Mouse (Mus musculus) hindlimb bud, embryonic 11.5 days (tissue): ENCODE data around the gene Ghdc.

Experiments used
- DNase-seq: peaks from one replicate; pipeline ENCODE4 v3.0.0-alpha.2; 2012; ENCODE audit warnings: low read depth, low spot score; ENCODE audit errors: extremely low spot score

The Ghdc gene

GRCm38 (mm10) chr11:100719893-100720292 is 50.9 kb downstream of the Ghdc start:
- no peak for DNase-seq

DNA sequence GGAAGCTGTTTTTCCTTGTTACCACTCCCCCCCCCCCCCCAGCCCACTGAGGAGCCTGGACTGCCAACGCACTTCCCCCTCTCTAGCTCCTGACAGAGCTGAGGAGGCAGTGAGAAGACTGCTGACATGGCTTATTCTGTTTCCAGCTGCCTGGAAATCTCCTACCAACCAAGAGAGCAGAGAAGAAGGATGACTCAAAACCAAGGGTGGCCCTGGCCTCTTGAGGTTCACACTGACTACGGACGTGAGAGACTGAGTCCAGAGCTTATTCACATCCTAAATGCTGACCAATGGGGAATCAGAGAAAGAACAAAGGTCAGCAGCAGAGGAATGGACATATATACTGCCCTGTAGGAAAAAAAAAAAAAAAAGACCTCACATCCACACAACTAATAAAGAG is 51.4 kb downstream of the Ghdc start:
- DNase-seq: no peak

DNA sequence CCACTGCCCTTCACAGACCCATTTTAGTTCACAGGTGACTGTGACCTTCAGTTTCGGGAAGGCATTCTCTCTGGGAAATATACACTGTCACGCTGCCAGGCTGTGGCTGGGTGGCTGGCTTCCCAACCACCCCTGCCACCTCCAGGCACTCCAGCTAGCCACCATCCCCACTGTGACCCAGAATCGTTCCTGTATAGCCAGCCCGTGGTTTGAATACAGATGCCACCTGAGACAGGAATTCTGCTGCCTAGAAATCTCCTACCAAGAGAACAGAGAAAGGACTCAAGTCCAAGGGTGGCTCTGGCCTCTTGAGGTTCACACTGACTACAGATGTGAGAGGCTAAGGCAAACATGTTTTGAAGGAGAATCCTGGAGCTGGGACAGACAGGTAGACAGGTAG is 51.9 kb downstream of the Ghdc start:
- no peak for DNase-seq

DNA sequence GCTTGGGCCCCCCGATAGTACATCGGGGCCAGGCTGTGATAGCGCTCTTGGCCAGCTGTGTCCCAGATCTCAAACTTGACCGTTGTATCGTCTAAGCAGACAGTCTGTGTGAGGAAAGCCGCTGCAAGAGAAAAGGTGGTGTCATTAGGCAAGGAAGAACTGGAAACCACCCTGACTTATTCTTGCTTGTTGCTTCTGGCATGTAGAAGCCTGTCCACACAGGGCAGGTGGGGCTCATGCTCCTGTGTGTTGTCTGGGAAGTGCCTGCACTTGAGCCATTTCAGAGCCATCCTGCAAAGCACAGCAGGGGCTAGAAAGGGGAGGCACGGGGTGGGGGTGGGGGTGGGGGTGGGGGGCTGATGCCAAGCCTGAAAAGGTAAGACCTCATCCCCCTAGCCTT is 52.3 kb downstream of the Ghdc start:
- no peak for DNase-seq

DNA sequence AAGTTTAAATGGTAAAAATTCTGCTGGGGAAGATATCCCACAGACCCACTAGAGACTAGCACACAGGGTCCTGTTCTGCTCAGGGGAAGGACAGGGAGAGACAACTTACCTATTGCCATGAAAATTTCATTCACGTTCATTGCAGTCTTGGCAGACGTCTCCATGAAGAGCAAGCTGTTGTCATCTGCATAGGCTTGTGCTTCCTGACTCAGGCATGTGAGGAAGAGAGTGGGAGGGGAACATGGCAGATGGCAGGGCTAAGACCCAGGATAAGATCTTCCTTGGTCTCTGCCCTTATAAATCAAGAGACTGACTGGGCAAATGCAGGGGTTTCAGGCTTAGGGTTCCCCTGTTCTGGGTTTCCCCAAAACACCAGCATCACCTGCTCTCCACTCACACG is 54.1 kb downstream of the Ghdc start:
- no peak for DNase-seq
